Mouse (Mus musculus) left cerebral cortex, adult 9 months (tissue): ENCODE measurements around the gene Trim38.

Experiments
- DNase-seq, 2 experiments: peaks; one replicate each; pipeline ENCODE4 v3.0.0; 2022; ENCODE audit warnings: low spot score in 2 of 2

The Trim38 gene

DNA sequence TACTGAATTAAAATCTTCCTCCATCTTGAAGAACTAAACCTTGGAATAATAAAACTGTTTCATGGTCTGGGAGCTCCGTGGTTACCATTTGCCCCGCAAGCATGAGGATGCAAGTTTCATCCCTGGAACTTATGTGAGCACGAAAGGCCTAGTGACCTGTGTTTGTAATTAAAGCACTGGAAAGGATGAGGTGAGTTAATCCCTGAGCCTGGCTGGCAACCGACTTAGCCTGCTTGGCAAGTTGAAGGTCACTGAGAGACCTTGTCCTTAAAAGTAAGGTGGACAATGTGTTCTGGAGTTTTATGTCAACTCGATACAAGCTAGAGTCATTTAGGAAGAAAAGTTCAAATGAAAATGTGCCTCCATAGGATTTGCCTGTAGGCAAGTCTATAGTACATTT lies 65.1 kb downstream of the Trim38 start:
- no peak for DNase-seq

DNA sequence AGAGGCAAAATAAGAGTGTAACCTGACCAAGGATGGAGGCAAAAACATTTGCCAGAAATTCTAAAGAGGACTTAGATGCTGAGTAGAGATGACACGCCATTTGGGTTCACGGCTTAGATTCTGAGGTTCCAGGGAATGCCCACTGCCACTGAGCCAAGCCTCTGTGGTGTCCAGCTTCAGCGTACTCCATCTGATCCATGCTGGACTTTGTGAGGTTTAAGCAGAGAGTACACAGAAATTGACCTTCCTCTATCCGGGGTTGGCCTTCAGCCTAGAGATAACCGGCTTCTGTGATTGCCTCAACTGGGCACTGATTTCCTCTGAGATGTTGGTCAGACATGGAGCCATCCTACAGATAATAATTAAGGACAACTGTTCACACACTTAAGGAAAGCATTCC lies 66.9 kb downstream of the Trim38 start:
- no peak for DNase-seq

DNA sequence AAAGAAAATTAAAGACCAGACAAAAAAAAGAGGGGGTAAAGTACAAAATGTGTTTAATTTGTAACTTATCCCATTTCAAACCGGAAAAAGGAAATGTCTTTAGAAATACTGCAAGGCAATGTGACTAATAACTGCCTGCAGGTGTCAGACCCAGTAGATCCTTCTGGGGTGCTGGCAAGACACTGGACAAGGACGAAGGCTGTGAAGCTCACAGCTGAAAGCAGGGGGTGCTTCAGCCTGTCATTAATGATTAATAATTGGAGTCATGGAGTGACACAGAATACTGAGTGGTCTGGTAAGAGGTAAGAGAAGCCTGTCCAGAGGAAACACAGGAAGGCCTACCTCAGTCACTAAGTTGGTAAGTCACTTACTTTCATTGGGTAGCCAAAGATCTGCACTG lies 69.6 kb downstream of the Trim38 start, which contains the start of gene Slc17a3:
Gene Slc17a3 (plus strand): TSS at position 127 of the 400 bp plus-strand sequence.
- DNase-seq = no peak
